Mouse (Mus musculus) MEL (cell line): ENCODE measurements around the gene Ganc. TPM values are rescaled to one million over a fixed set of nuclear protein-coding genes. Genes with fewer than 3 reads are reported as not detected.
A peak's percentile ranks its signal among the peaks of the same experiment; 100 is the strongest.

Experiments
- DNase-seq: peaks from one replicate; pipeline ENCODE4 v3.0.0; 2011; ENCODE audit warnings: low read depth, low spot score
- H3K27ac ChIP-seq: 2 replicates; pipeline ENCODE4 v1.5.1; 2012; ENCODE audit warnings: low read depth, mild to moderate bottlenecking, control low read depth, low read length, moderate library complexity; ENCODE audit not compliant: control insufficient read depth
- H3K27me3 ChIP-seq, 2 experiments: fragments of 150-350 bp in 1 of 2; sonication (generic) in 1 of 2; 2 replicates each; pipeline ENCODE4 v1.6.1; 2012; ENCODE audit warnings: low read length in 2 of 2, mild to moderate bottlenecking in 2 of 2, improper control_type of control experiment in 1 of 2, moderate library complexity in 1 of 2; ENCODE audit not compliant: insufficient read depth in 2 of 2, control insufficient read depth in 1 of 2
- H3K36me3 ChIP-seq, 2 experiments: 2 replicates each; pipeline ENCODE4 v1.6.1; 2012 to 2014; ENCODE audit warnings: low read length in 2 of 2, improper control_type of control experiment in 1 of 2, inconsistent platforms in 1 of 2, mild to moderate bottlenecking in 1 of 2; ENCODE audit not compliant: insufficient read depth in 2 of 2, control insufficient read depth in 1 of 2
- H3K4me1 ChIP-seq, 2 experiments: fragments of 150-350 bp in 1 of 2; sonication (generic) in 1 of 2; 2 replicates each; pipeline ENCODE4 v1.6.1; 2012; ENCODE audit warnings: low read length in 2 of 2, improper control_type of control experiment in 1 of 2, mild to moderate bottlenecking in 1 of 2; ENCODE audit not compliant: insufficient read depth in 2 of 2, control insufficient read depth in 1 of 2
- H3K4me3 ChIP-seq, 2 experiments: fragments of 150-350 bp in 1 of 2; sonication (generic) in 1 of 2; 2 replicates each; pipeline ENCODE4 v1.5.1; 2012; ENCODE audit warnings: low read depth in 2 of 2, low read length in 2 of 2, mild to moderate bottlenecking in 2 of 2, moderate library complexity in 2 of 2, control low read depth in 1 of 2, improper control_type of control experiment in 1 of 2; ENCODE audit not compliant: control insufficient read depth in 1 of 2, insufficient read depth in 1 of 2
- H3K79me2 ChIP-seq: 2 replicates; pipeline ENCODE4 v1.6.1; 2012; ENCODE audit warnings: mild to moderate bottlenecking, low read length, moderate library complexity; ENCODE audit not compliant: control insufficient read depth, poor library complexity, insufficient read depth
- H3K9ac ChIP-seq: 2 replicates; pipeline ENCODE4 v1.6.1; 2012; ENCODE audit warnings: low read depth, mild to moderate bottlenecking, control low read depth, low read length, moderate library complexity; ENCODE audit not compliant: control insufficient read depth, poor library complexity, severe bottlenecking
- H3K9me3 ChIP-seq: fragments of 150-350 bp; sonication (generic); replicated peaks from 2 replicates; pipeline ENCODE4 v1.6.1; 2012; ENCODE audit warnings: mild to moderate bottlenecking, low read length, improper control_type of control experiment, moderate library complexity; ENCODE audit not compliant: insufficient read depth
- BHLHE40 ChIP-seq: IDR thresholded peaks from 2 replicates; pipeline ENCODE4 v1.6.1; 2012; ENCODE audit warnings: low read depth, mild to moderate bottlenecking, inconsistent platforms, low read length, improper control_type of control experiment, borderline replicate concordance
- CHD1 ChIP-seq: IDR thresholded peaks from 2 replicates; pipeline ENCODE4 v1.6.1; 2012; ENCODE audit warnings: low read depth, mild to moderate bottlenecking, inconsistent platforms, low read length, improper control_type of control experiment
- CHD2 ChIP-seq: IDR thresholded peaks from 2 replicates; pipeline ENCODE4 v1.6.1; 2011; ENCODE audit warnings: low read length, improper control_type of control experiment
- CTCF ChIP-seq, 3 experiments: IDR thresholded peaks in 2 of 3; conservative IDR thresholded peaks in 1 of 3; 2 replicates each; pipeline ENCODE4 v1.5.1; 2011 to 2012; ENCODE audit warnings: low read length in 3 of 3, low read depth in 2 of 3, mild to moderate bottlenecking in 2 of 3, improper control_type of control experiment in 1 of 3, inconsistent platforms in 1 of 3, mixed read lengths in 1 of 3, moderate library complexity in 1 of 3; ENCODE audit not compliant: control insufficient read depth in 1 of 3, insufficient read depth in 1 of 3, poor library complexity in 1 of 3, severe bottlenecking in 1 of 3
- E2F4 ChIP-seq: IDR thresholded peaks from 2 replicates; pipeline ENCODE4 v1.6.1; 2011; ENCODE audit warnings: low read depth, low read length, improper control_type of control experiment, borderline replicate concordance
- EP300 ChIP-seq, 2 experiments: IDR thresholded peaks; 2 replicates each; pipeline ENCODE4 v1.6.1; 2011; ENCODE audit warnings: improper control_type of control experiment in 2 of 2, low read length in 2 of 2, low read depth in 1 of 2, mild to moderate bottlenecking in 1 of 2
- ETS1 ChIP-seq: IDR thresholded peaks from 2 replicates; pipeline ENCODE4 v1.6.1; 2012; ENCODE audit warnings: low read depth, mild to moderate bottlenecking, inconsistent platforms, low read length, improper control_type of control experiment, moderate library complexity
- HCFC1 ChIP-seq: IDR thresholded peaks from 2 replicates; pipeline ENCODE4 v1.6.1; 2012; ENCODE audit warnings: low read depth, mild to moderate bottlenecking, inconsistent platforms, low read length, improper control_type of control experiment, moderate library complexity
- JUND ChIP-seq: IDR thresholded peaks from 2 replicates; pipeline ENCODE4 v1.6.1; 2011; ENCODE audit warnings: low read depth, mild to moderate bottlenecking, improper control_type of control experiment, low read length
- KAT2A ChIP-seq: conservative IDR thresholded peaks from 2 replicates; pipeline ENCODE4 v1.6.1; 2012; ENCODE audit warnings: low read depth, low read length, improper control_type of control experiment, inconsistent platforms
- MXI1 ChIP-seq: IDR thresholded peaks from 2 replicates; pipeline ENCODE4 v1.6.1; 2011; ENCODE audit warnings: mild to moderate bottlenecking, low read depth, low read length, improper control_type of control experiment
- MYB ChIP-seq: IDR thresholded peaks from 2 replicates; pipeline ENCODE4 v1.6.1; 2011; ENCODE audit warnings: mild to moderate bottlenecking, low read depth, low read length, improper control_type of control experiment
- MYC ChIP-seq: IDR thresholded peaks from 2 replicates; pipeline ENCODE4 v1.6.1; 2011; ENCODE audit warnings: low read depth, mild to moderate bottlenecking, low read length, improper control_type of control experiment, moderate library complexity
- NELFE ChIP-seq: IDR thresholded peaks from 2 replicates; pipeline ENCODE4 v1.6.1; 2011; ENCODE audit warnings: low read depth, low read length, improper control_type of control experiment
- POLR2AphosphoS5 ChIP-seq: IDR thresholded peaks from 2 replicates; pipeline ENCODE4 v1.6.1; 2012; ENCODE audit warnings: low read depth, borderline replicate concordance, mild to moderate bottlenecking, inconsistent platforms, low read length, moderate library complexity, mixed read lengths
- RCOR1 ChIP-seq: IDR thresholded peaks from 2 replicates; pipeline ENCODE4 v1.6.1; 2012; ENCODE audit warnings: low read depth, mild to moderate bottlenecking, inconsistent platforms, low read length, improper control_type of control experiment
- TAL1 ChIP-seq: IDR thresholded peaks from 2 replicates; pipeline ENCODE4 v1.6.1; 2012; ENCODE audit warnings: mild to moderate bottlenecking, inconsistent platforms, low read length, moderate library complexity, mixed read lengths
- TBP ChIP-seq: IDR thresholded peaks from 2 replicates; pipeline ENCODE4 v1.8.0; 2011; ENCODE audit warnings: low read depth, low read length, improper control_type of control experiment
- polyA plus RNA-seq, 2 experiments: library from polyadenylated mRNA; stranded (reverse) in 1 of 2; unstranded in 1 of 2; fragments of >175 nt in 1 of 2; fragments of >200 nt in 1 of 2; gene quantifications; 2 replicates each; pipeline versions ENCODE4 v1.2.1 to v1.2.4; 2012; ENCODE audit warnings: low replicate concordance in 2 of 2, low read depth in 1 of 2; ENCODE audit not compliant: insufficient read length in 2 of 2, insufficient read depth in 1 of 2, missing spikeins in 1 of 2
- total RNA-seq: library from RNA; depleted of rRNA; stranded (reverse); fragments of 300-350 nt; gene quantifications from 2 replicates; pipeline ENCODE4 v1.2.3, GENCODE M21; 2012

The Ganc gene
- total and polyA plus RNA-seq, 3 experiments: 3.1 to 4.4 TPM; not detected in 1

DNA sequence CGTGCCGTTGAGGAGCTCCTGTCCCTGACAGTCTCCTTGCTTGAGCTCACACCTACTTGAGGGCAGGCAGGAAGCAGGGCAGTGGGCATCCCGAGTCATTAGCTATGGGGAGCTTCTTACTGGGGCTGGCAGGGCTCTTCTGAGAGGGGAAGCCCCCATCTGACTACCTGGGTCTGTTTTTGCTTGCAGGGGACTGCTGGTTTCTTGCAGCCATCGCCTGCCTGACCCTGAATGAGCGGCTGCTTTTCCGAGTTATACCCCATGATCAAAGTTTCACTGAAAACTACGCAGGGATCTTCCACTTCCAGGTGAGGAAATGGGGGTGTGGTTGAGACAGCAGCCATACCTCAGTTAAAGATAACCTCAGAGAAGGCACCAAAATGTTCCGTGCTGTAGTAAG lies 78.2 kb downstream of the Ganc start:
- H3K4me3 ChIP-seq: no peak overlapping the region
- no peaks in the 10 kb centered on the region for H3K36me3 ChIP-seq
- no peaks in the 10 kb centered on the region; a peak in 1 of 4 replicates for H3K27me3 ChIP-seq
- no peaks in the 10 kb centered on the region for H3K79me2 ChIP-seq
- H3K9me3 ChIP-seq: no peaks in the 10 kb centered on the region
- peaks cover 0 to 6% of the 10 kb centered on the region in 2 experiments; a peak in 1 of 4 replicates for H3K4me1 ChIP-seq
- no peak for DNase-seq
- TF ChIP-seq TBP: no peak
- TF ChIP-seq CHD1: no peak
- no peak for TF ChIP-seq MXI1
- TF ChIP-seq CTCF (IDR thresholded peaks at IDR 0.05 in 2 of 3, conservative IDR thresholded peaks at IDR 0.05 in 1 of 3; ENCODE audit: control insufficient read depth in 1 of 3, insufficient read depth in 1 of 3, low read depth in 2 of 3, low read length in 3 of 3, poor library complexity in 1 of 3, severe bottlenecking in 1 of 3): no peak
- no peak for TF ChIP-seq EP300 (IDR thresholded peaks at IDR 0.05; ENCODE audit: low read depth in 1 of 2, low read length in 2 of 2)
- no peak for TF ChIP-seq KAT2A
- TF ChIP-seq POLR2AphosphoS5: no peak
- no peak for TF ChIP-seq MYB
- no peak for TF ChIP-seq HCFC1
- TF ChIP-seq CHD2: no peak
- TF ChIP-seq TAL1: no peak
- no peak for TF ChIP-seq MYC
- no peak for TF ChIP-seq ETS1
- TF ChIP-seq JUND: no peak
- TF ChIP-seq E2F4: no peak
- TF ChIP-seq NELFE: no peak
- TF ChIP-seq, all 39 proteins: peak for 0
- H3K27ac ChIP-seq: no peak overlapping the region
- H3K9ac ChIP-seq: no peak overlapping the region

DNA sequence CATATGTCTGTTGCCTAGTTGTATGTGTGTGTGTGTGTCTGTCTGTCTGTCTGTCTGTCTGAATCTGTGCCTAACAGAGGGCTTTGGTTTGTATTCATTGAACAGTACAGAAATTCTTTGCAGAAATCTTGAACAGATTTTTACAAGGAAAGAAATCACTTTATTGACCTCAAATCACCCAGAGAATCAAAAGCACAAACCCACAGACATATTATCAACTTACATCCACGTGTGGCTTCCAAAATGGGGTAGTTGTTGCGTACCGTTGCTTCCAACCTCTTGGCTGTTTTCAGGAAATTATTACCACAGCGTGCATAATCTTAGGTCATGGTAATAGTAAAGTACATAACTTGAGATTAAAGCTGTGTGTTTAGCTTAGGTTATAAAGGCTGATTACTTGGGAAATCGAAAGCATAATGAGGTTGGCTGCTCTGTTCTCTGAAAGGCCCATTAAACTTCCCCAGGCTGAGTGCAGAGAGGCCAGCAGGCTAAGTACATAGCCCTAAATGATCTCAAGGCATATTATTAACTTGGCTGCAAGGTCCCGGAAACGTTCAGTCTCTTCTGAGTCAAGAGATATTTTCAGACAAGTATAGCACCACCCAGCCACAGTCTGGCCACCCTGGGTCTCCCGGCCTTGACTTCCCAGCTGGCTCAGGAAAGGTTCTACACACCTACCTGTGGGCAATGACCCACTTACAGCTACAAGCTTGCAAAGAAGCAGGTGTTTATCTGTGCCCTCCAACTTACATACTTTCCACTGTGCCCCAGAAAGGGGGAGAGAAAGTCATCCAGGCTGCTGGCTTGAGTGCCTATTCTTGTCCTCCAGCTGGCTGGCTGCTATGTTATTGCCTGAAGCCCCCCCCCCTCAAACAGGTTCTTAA lies 79.1 kb downstream of the Ganc start:
- Histone ChIP-seq H3K27me3 (no peaks in the 10 kb centered on the region; a peak in 1 of 4 replicates), H3K36me3 (no peaks in the 10 kb centered on the region), H3K79me2 (no peaks in the 10 kb centered on the region), H3K4me3 (no peak overlapping the region), H3K4me1 (peaks cover 0 to 6% of the 10 kb centered on the region in 2 experiments; a peak in 1 of 4 replicates), H3K27ac (no peak overlapping the region), H3K9ac (no peak overlapping the region), H3K9me3 (no peaks in the 10 kb centered on the region)
- TF ChIP-seq MYC (no peak), BHLHE40 (peak; percentile 66; the same call in 1 of the 2 replicates), CTCF (IDR thresholded peaks at IDR 0.05 in 2 of 3, conservative IDR thresholded peaks at IDR 0.05 in 1 of 3; ENCODE audit: control insufficient read depth in 1 of 3, insufficient read depth in 1 of 3, low read depth in 2 of 3, low read length in 3 of 3, poor library complexity in 1 of 3, severe bottlenecking in 1 of 3) (no peak), RCOR1 (peak; percentile 86)
- peak; percentile 20 for DNase-seq
